Mouse (Mus musculus) frontal cortex, postnatal 36 days (tissue): ENCODE measurements around the gene Ap1s1.

ENCODE experiments used
- DNase-seq, 2 experiments: peaks; one replicate each; pipeline ENCODE4 v3.0.0; 2022; ENCODE audit warnings: low spot score in 2 of 2

The Ap1s1 gene

GRCm38 (mm10) chr5:137065454-137065853 lies 19.5 kb upstream of the Ap1s1 start:
- DNase-seq = no peak

DNA sequence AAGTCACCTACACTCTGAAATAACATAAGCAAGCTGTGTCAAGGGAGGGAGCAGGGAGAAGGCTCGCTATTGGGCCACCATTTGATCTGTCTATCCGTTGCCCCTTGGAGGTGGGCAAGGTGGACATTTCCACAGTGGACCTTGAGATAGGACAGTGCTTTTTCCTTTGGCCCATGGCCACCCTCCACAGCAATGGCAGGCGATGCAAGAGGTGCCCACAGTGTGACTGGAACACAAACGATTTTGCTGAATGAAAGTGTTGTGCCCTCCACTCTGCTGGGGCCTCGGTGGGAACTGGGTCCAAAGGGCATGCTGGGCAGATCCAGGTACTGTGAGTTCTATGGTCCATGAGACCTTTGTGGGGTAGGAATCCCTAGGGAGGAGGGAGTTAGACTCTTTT lies 16.7 kb upstream of the Ap1s1 start:
- DNase-seq = no peak

GRCm38 (mm10) chr5:137061809-137062481 lies 16.0 kb upstream of the Ap1s1 start:
- DNase-seq = peak; percentile 29 to 50

DNA sequence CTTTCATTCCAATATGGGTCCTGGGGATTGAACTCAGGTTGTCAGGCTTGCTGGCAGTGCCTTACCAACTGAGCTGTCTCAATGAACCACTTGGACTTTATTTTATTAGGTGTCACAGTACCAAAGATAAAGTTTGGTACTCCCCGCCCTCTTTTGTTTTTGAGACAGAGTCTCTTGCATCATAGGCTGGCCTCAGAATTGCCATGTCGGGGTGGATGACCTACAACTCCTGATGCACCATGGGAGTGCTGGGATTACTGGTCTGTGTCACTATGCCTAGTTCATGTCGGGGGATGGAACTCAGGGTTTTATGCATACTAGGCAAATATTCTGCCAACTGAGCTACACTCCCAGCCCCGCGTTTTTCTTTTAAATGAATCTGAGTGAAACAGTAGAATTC lies 8.9 kb upstream of the Ap1s1 start:
- DNase-seq = no peak

- DNase-seq = no peak
These were observed 8.4 kb upstream of the Ap1s1 start for GRCm38 (mm10) chr5:137054299-137054698.

- DNase-seq = peak; percentile 47 to 57
These were observed 6.1 kb upstream of the Ap1s1 start for GRCm38 (mm10) chr5:137051914-137052505.

- no peak for DNase-seq
These were observed 5.2 kb upstream of the Ap1s1 start for GRCm38 (mm10) chr5:137051125-137051524.

GRCm38 (mm10) chr5:137046991-137047390 lies 1.1 kb upstream of the Ap1s1 start:
- DNase-seq = no peak

DNA sequence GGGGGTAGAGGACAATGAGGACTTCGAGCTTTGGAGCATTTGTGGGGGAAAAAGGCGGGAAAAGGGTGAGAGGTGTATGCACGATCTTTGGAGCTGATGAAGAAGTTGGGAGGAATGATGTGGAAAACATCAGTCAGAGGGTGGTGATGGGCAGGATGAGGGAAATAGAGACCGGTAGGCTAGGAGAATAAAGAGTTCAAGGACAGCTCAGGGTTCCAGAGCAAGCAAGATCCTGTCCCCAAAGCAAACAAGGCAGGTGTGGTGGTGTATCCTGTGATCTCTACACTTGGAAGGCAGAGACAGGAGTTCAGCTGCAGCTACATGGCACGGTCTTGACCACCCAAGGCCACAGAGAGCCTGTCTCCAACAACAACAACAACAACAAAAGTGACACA lies 386 bp upstream of the Ap1s1 start:
- no peak for DNase-seq

DNA sequence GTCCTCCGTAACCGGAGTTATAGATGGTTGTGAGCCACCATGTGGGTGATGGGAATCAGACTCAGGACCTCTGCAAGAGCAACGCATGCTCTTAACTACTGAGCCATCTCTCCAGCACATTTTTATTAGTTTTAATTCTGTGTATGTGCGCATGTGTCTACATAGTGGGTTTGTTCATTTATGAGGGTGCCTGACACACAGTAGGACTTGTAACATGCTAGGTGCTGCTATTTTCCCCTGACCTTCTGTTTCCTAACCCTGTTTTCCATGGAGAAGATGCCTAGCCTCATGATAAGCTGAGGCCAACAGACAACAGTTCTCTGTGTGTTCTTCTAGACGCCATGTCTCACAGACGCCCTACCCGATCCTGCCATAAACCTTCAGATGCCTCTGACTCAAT lies 1.9 kb downstream of the Ap1s1 start:
- no peak for DNase-seq

DNA sequence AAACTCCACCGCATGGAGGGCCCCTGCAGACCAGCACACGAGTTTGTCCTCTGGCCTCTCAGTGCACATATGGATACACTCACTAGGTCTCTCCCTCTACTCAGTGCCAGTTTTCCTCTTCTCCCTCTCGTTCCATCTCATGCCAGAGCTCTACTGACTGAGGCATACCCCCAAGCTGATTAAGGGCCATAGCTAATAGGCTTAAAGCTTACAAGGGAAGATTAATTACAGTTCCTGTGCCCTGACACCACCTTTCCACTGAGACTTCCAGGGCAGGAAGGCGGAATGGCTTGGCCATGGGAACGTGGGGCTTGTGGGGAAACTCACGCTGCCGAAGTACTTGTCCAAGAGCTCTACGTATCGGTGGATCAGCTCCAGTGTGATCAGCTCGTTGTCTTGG lies 4.5 kb downstream of the Ap1s1 start:
- DNase-seq = no peak

DNA sequence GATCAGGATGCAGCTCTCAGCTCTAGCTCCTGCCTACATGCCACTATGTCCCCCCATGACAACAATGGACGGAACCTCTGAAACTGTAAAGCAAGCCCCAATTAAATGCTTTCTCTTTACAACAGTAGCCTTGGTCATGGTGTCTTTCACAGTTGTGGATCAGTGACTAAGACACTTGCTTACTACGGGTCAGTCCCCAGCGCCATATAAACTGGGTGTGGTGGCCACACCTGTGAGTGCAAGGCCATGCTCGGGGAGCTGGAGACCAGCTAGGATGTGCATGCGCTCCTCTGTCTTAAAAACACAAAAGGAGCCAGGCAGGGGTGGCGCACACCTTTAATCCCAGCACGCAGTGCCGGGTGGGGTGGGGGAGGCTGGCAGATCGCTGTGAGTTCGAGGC lies 6.5 kb downstream of the Ap1s1 start:
- DNase-seq = no peak

DNA sequence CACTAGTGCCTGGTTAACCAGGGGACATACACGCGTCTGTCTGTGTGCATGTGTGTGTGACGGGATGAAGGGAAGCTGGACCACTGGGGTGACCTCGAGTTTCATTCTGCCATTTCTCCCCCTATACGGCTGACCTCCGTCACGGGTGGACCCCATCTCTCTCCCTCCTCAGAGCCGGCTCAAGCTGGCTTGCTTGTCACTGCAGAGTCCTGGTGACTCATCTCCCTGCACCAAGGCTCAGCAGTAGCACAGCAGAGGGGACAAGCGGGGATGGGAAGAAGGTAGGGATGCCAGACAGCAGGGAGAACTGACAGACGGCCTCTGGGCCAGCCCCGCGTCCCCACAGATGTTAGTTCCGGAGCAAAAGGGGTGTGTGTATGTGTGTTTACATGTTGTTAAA lies 9.7 kb downstream of the Ap1s1 start:
- DNase-seq = peak; percentile 39 to 51

DNA sequence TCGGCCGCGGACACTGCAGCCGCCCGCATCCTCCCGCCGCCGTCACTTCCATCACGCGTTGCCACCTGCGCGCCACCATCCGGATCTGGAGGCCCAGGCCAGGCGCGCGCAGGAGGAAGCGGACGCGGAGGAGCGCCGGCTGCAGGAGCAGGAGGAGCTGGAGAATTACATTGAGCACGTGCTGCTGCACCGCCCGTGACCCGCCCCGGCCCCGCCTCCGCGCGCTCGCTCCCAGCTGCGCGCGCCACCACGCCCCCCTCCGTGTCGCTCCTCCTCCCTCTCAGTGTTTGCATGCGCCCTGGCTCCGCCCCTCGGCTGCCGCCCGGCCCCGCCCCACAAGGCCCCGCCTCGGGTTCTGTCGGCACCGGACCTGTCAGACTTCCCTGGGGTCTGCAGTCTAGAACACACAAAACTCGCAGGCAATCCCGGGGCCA lies 13.3 kb downstream of the Ap1s1 start:
- peak; percentile 77 to 81 for DNase-seq

GRCm38 (mm10) chr5:137032033-137032421 lies 13.9 kb downstream of the Ap1s1 start:
- peak; percentile 46 to 69 for DNase-seq

- DNase-seq = peak in 1 of 2 experiments; percentile 30
These were observed 14.6 kb downstream of the Ap1s1 start for GRCm38 (mm10) chr5:137031076-137032032.

DNA sequence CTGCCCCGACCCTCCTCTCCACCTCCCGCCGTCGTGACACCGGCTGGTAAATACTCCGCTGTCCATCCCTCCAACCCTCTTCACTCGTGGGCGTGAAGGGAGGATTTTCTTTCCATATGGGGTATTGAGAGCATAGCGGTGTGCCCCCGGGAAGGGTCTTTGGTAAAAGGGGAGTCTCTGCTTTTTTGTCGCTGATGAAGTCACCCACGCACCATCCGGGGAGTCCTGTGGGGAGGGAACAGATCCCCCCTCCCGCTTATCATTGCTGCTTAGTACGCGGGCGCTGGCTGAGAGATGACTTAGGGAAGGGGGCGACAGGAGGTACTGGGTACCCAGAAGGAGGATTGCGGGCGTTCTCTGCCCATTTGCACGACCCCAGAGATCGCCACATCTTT lies 15.5 kb downstream of the Ap1s1 start:
- DNase-seq = peak; percentile 49 to 60

- DNase-seq = peak; percentile 96
These were observed 16.1 kb downstream of the Ap1s1 start for GRCm38 (mm10) chr5:137029643-137030415.

DNA sequence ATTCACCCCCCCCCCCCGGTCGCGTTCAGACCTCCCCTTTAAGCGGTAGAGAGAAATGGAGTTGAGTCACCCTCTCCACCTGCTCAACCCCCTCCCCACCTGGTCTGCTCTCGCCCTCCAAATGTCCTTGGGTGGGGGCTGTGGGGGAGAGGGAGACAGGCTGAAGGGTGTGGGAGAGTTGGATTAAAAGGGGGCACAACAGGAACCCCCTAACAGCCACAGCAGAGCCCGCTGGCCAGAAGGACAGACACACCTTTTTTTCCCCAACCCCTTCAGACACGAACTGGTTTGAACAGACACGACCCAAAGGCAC lies 16.7 kb downstream of the Ap1s1 start:
- no peak for DNase-seq

- DNase-seq = no peak
These were observed 17.2 kb downstream of the Ap1s1 start for GRCm38 (mm10) chr5:137028561-137029272.

- DNase-seq = no peak
These were observed 19.8 kb downstream of the Ap1s1 start, which contains the start of gene Vgf for GRCm38 (mm10) chr5:137026092-137026491. Gene Vgf, plus strand, starts transcription at chr5:137026392.
